Mouse (Mus musculus): ENCODE results near the gene Shisa8. TPM values are rescaled to one million over a fixed set of nuclear protein-coding genes. Genes with fewer than 3 reads are reported as not detected.

The Shisa8 gene
- total and polyA plus RNA-seq, 2 experiments, result 0.07 to 0.09 TPM

GRCm38 (mm10) chr15:82160731-82161640, 51.6 kb downstream of the Shisa8 start:
- H3K79me2 ChIP-seq (ENCODE audit: control insufficient read depth, insufficient read depth, low read length), result peaks cover 41% of the 10 kb centered on the region; the same call in 1 of the 2 replicates
- WGBS, result 40% methylated on average over 11 of the region's 11 CpGs
- DNase-seq (ENCODE audit: extremely low read depth, low read depth, low spot score), result peak; percentile 63
- no peak overlapping the region for H3K9ac ChIP-seq (ENCODE audit: low read depth, low read length)
- H3K4me3 ChIP-seq (ENCODE audit: insufficient read depth, low read depth, low read length), result no peak overlapping the region
- TF ChIP-seq CTCF (IDR thresholded peaks at IDR 0.05; ENCODE audit: low read depth, low read length) (no peak), POLR2A (IDR thresholded peaks at IDR 0.05; ENCODE audit: extremely low read depth, insufficient read depth, low read length) (no peak)
- no peak overlapping the region for H3K27ac ChIP-seq (replicated peaks; ENCODE audit: insufficient read depth, low read depth, low read length)
- no peaks in the 10 kb centered on the region for H3K27me3 ChIP-seq (ENCODE audit: control insufficient read depth, insufficient read depth, low read length)
- peaks cover 2% of the 10 kb centered on the region for H3K4me1 ChIP-seq (ENCODE audit: control insufficient read depth, insufficient read depth, low read length)
- no peaks in the 10 kb centered on the region for H3K36me3 ChIP-seq (ENCODE audit: control insufficient read depth, insufficient read depth, low read length)

- Histone ChIP-seq H3K9ac (ENCODE audit: low read depth, low read length) (no peak overlapping the region), H3K27me3 (ENCODE audit: control insufficient read depth, insufficient read depth, low read length) (no peaks in the 10 kb centered on the region), H3K36me3 (ENCODE audit: control insufficient read depth, insufficient read depth, low read length) (no peaks in the 10 kb centered on the region), H3K4me1 (ENCODE audit: control insufficient read depth, insufficient read depth, low read length) (peaks cover 2% of the 10 kb centered on the region), H3K4me3 (ENCODE audit: insufficient read depth, low read depth, low read length) (no peak overlapping the region), H3K79me2 (ENCODE audit: control insufficient read depth, insufficient read depth, low read length) (peaks cover 48% of the 10 kb centered on the region; the same call in 1 of the 2 replicates), H3K27ac (replicated peaks; ENCODE audit: insufficient read depth, low read depth, low read length) (no peak overlapping the region)
- no peak for DNase-seq (ENCODE audit: extremely low read depth, low read depth, low spot score)
- TF ChIP-seq CTCF (IDR thresholded peaks at IDR 0.05; ENCODE audit: low read depth, low read length) (no peak), POLR2A (IDR thresholded peaks at IDR 0.05; ENCODE audit: extremely low read depth, insufficient read depth, low read length) (no peak)
- 88% methylated on average over 9 of the region's 9 CpGs for WGBS
Measured at GRCm38 (mm10) chr15:82159471-82159870, 53.1 kb downstream of the Shisa8 start.

- H3K9ac ChIP-seq (ENCODE audit: low read depth, low read length), result no peak overlapping the region
Measured at GRCm38 (mm10) chr15:82158243-82159035, 54.2 kb downstream of the Shisa8 start.

GRCm38 (mm10) chr15:82156902-82157301, 55.7 kb downstream of the Shisa8 start:
- peaks cover 2% of the 10 kb centered on the region for H3K4me1 ChIP-seq (ENCODE audit: control insufficient read depth, insufficient read depth, low read length)
- 83% methylated on average over 10 of the region's 10 CpGs for WGBS
- H3K36me3 ChIP-seq (ENCODE audit: control insufficient read depth, insufficient read depth, low read length), result no peaks in the 10 kb centered on the region
- no peak overlapping the region for H3K27ac ChIP-seq (replicated peaks; ENCODE audit: insufficient read depth, low read depth, low read length)
- TF ChIP-seq POLR2A (IDR thresholded peaks at IDR 0.05; ENCODE audit: extremely low read depth, insufficient read depth, low read length) (no peak), CTCF (IDR thresholded peaks at IDR 0.05; ENCODE audit: low read depth, low read length) (no peak)
- peaks cover 70% of the 10 kb centered on the region; the same call in 1 of the 2 replicates for H3K79me2 ChIP-seq (ENCODE audit: control insufficient read depth, insufficient read depth, low read length)
- H3K27me3 ChIP-seq (ENCODE audit: control insufficient read depth, insufficient read depth, low read length), result no peaks in the 10 kb centered on the region
- H3K9ac ChIP-seq (ENCODE audit: low read depth, low read length), result no peak overlapping the region
- H3K4me3 ChIP-seq (ENCODE audit: insufficient read depth, low read depth, low read length), result no peak overlapping the region
- DNase-seq (ENCODE audit: extremely low read depth, low read depth, low spot score), result no peak

More at GRCm38 (mm10) chr15:82158243-82159035, 54.2 kb downstream of the Shisa8 start:
- 78% methylated on average over 17 of the region's 17 CpGs for WGBS
- TF ChIP-seq POLR2A (IDR thresholded peaks at IDR 0.05; ENCODE audit: extremely low read depth, insufficient read depth, low read length) (no peak), CTCF (IDR thresholded peaks at IDR 0.05; ENCODE audit: low read depth, low read length) (no peak)
- H3K27ac ChIP-seq (replicated peaks; ENCODE audit: insufficient read depth, low read depth, low read length), result no peak overlapping the region
- no peaks in the 10 kb centered on the region for H3K36me3 ChIP-seq (ENCODE audit: control insufficient read depth, insufficient read depth, low read length)
- H3K4me1 ChIP-seq (ENCODE audit: control insufficient read depth, insufficient read depth, low read length), result peaks cover 2% of the 10 kb centered on the region
- DNase-seq (ENCODE audit: extremely low read depth, low read depth, low spot score), result no peak
- H3K4me3 ChIP-seq (ENCODE audit: insufficient read depth, low read depth, low read length), result no peak overlapping the region
- peaks cover 56% of the 10 kb centered on the region; the same call in 1 of the 2 replicates for H3K79me2 ChIP-seq (ENCODE audit: control insufficient read depth, insufficient read depth, low read length)
- no peaks in the 10 kb centered on the region for H3K27me3 ChIP-seq (ENCODE audit: control insufficient read depth, insufficient read depth, low read length)

GRCm38 (mm10) chr15:82156298-82156697, 56.3 kb downstream of the Shisa8 start:
- no peak for DNase-seq (ENCODE audit: extremely low read depth, low read depth, low spot score)
- TF ChIP-seq CTCF (IDR thresholded peaks at IDR 0.05; ENCODE audit: low read depth, low read length) (no peak), POLR2A (IDR thresholded peaks at IDR 0.05; ENCODE audit: extremely low read depth, insufficient read depth, low read length) (no peak)
- Histone ChIP-seq H3K4me3 (ENCODE audit: insufficient read depth, low read depth, low read length) (no peak overlapping the region), H3K36me3 (ENCODE audit: control insufficient read depth, insufficient read depth, low read length) (no peaks in the 10 kb centered on the region), H3K4me1 (ENCODE audit: control insufficient read depth, insufficient read depth, low read length) (peaks cover 2% of the 10 kb centered on the region), H3K27me3 (ENCODE audit: control insufficient read depth, insufficient read depth, low read length) (no peaks in the 10 kb centered on the region), H3K9ac (ENCODE audit: low read depth, low read length) (no peak overlapping the region), H3K27ac (replicated peaks; ENCODE audit: insufficient read depth, low read depth, low read length) (no peak overlapping the region), H3K79me2 (ENCODE audit: control insufficient read depth, insufficient read depth, low read length) (peaks cover 66% of the 10 kb centered on the region; the same call in 1 of the 2 replicates)
- 82% methylated on average over 6 of the region's 6 CpGs for WGBS

Other genes starting within 250 kb of the Shisa8 start
- not detected in 2 replicates for gene 1700029P11Rik, start 232.3 kb downstream of the Shisa8 start, total RNA-seq (2014; rRNA removed)
- gene 1700029P11Rik, start 232.3 kb downstream of the Shisa8 start, polyA plus RNA-seq (2012; rRNA removed), result not detected in 2 replicates
- 18.2 and 22.8 TPM in 2 replicates for gene Xrcc6, start 225.0 kb downstream of the Shisa8 start, total RNA-seq (2014; rRNA removed)
- 8.5 and 8.9 TPM in 2 replicates for gene Xrcc6, start 225.0 kb downstream of the Shisa8 start, polyA plus RNA-seq (2012; rRNA removed)
- 6.6 and 10.1 TPM in 2 replicates for gene Desi1, start 179.0 kb downstream of the Shisa8 start, total RNA-seq (2014; rRNA removed)
- gene Desi1, start 179.0 kb downstream of the Shisa8 start, polyA plus RNA-seq (2012; rRNA removed), result 28.7 and 31.1 TPM in 2 replicates
- gene Snu13, start 165.2 kb downstream of the Shisa8 start, total RNA-seq (2014; rRNA removed), result 23.3 and 26.2 TPM in 2 replicates
- 23.1 and 25.4 TPM in 2 replicates for gene Snu13, start 165.2 kb downstream of the Shisa8 start, polyA plus RNA-seq (2012; rRNA removed)
- gene 4930407I10Rik, start 153.7 kb downstream of the Shisa8 start, total RNA-seq (2014; rRNA removed), result not detected in 2 replicates
- gene 4930407I10Rik, start 153.7 kb downstream of the Shisa8 start, polyA plus RNA-seq (2012; rRNA removed), result not detected in 2 replicates
- gene Mei1, start 142.8 kb downstream of the Shisa8 start, total RNA-seq (2014; rRNA removed), result not detected in 2 replicates
- gene Mei1, start 142.8 kb downstream of the Shisa8 start, polyA plus RNA-seq (2012; rRNA removed), result not detected in 2 replicates
- gene Ccdc134, start 84.9 kb downstream of the Shisa8 start, total RNA-seq (2014; rRNA removed), result 1.3 and 1.8 TPM in 2 replicates
- 5.2 and 8.2 TPM in 2 replicates for gene Ccdc134, start 84.9 kb downstream of the Shisa8 start, polyA plus RNA-seq (2012; rRNA removed)
- 16.5 and 25.0 TPM in 2 replicates for gene Srebf2, start 65.6 kb downstream of the Shisa8 start, total RNA-seq (2014; rRNA removed)
- 66.3 and 71.2 TPM in 2 replicates for gene Srebf2, start 65.6 kb downstream of the Shisa8 start, polyA plus RNA-seq (2012; rRNA removed)
- gene Tnfrsf13c, start 11.6 kb upstream of the Shisa8 start, total RNA-seq (2014; rRNA removed), result 0.28 and 0.54 TPM in 2 replicates
- gene Tnfrsf13c, start 11.6 kb upstream of the Shisa8 start, polyA plus RNA-seq (2012; rRNA removed), result 0.17 and 0.34 TPM in 2 replicates
- 3.0 and 3.7 TPM in 2 replicates for gene Cenpm, start 31.9 kb upstream of the Shisa8 start, total RNA-seq (2014; rRNA removed)
- 11.5 and 17.4 TPM in 2 replicates for gene Cenpm, start 31.9 kb upstream of the Shisa8 start, polyA plus RNA-seq (2012; rRNA removed)
- gene 1500009C09Rik, start 39.6 kb upstream of the Shisa8 start, total RNA-seq (2014; rRNA removed), result 0.18 TPM in 1 of 2 replicates, not detected in the other
- not detected in 2 replicates for gene 1500009C09Rik, start 39.6 kb upstream of the Shisa8 start, polyA plus RNA-seq (2012; rRNA removed)
- gene Sept3, start 62.1 kb upstream of the Shisa8 start, total RNA-seq (2014; rRNA removed), result 0.09 and 0.13 TPM in 2 replicates
- 0.04 and 0.16 TPM in 2 replicates for gene Sept3, start 62.1 kb upstream of the Shisa8 start, polyA plus RNA-seq (2012; rRNA removed)
- not detected in 2 replicates for gene Wbp2nl, start 86.1 kb upstream of the Shisa8 start, total RNA-seq (2014; rRNA removed)
- gene Wbp2nl, start 86.1 kb upstream of the Shisa8 start, polyA plus RNA-seq (2012; rRNA removed), result not detected in 2 replicates
- 29.6 and 30.1 TPM in 2 replicates for gene Naga, start 126.1 kb upstream of the Shisa8 start, total RNA-seq (2014; rRNA removed)
- 61.9 and 67.0 TPM in 2 replicates for gene Naga, start 126.1 kb upstream of the Shisa8 start, polyA plus RNA-seq (2012; rRNA removed)
- 0.09 and 0.54 TPM in 2 replicates for gene Pheta2, start 126.1 kb upstream of the Shisa8 start, total RNA-seq (2014; rRNA removed)
- 0.10 and 0.19 TPM in 2 replicates for gene Pheta2, start 126.1 kb upstream of the Shisa8 start, polyA plus RNA-seq (2012; rRNA removed)
- 137 and 141 TPM in 2 replicates for gene Smdt1, start 126.1 kb upstream of the Shisa8 start, total RNA-seq (2014; rRNA removed)
- gene Smdt1, start 126.1 kb upstream of the Shisa8 start, polyA plus RNA-seq (2012; rRNA removed), result 165 and 186 TPM in 2 replicates
- gene Ndufa6, start 141.5 kb upstream of the Shisa8 start, total RNA-seq (2014; rRNA removed), result 931 and 1,175 TPM in 2 replicates
- gene Ndufa6, start 141.5 kb upstream of the Shisa8 start, polyA plus RNA-seq (2012; rRNA removed), result 441 and 456 TPM in 2 replicates
- gene Cyp2d22, start 167.4 kb upstream of the Shisa8 start, total RNA-seq (2014; rRNA removed), result 83.3 and 105 TPM in 2 replicates
- gene Cyp2d22, start 167.4 kb upstream of the Shisa8 start, polyA plus RNA-seq (2012; rRNA removed), result 316 and 337 TPM in 2 replicates
- gene Cyp2d11, start 181.2 kb upstream of the Shisa8 start, total RNA-seq (2014; rRNA removed), result 0.46 and 0.54 TPM in 2 replicates
- 0.32 and 0.91 TPM in 2 replicates for gene Cyp2d11, start 181.2 kb upstream of the Shisa8 start, polyA plus RNA-seq (2012; rRNA removed)
- 729 and 912 TPM in 2 replicates for gene Cyp2d10, start 194.4 kb upstream of the Shisa8 start, total RNA-seq (2014; rRNA removed)
- gene Cyp2d10, start 194.4 kb upstream of the Shisa8 start, polyA plus RNA-seq (2012; rRNA removed), result 1,682 and 1,823 TPM in 2 replicates
- gene Cyp2d9, start 220.6 kb upstream of the Shisa8 start, total RNA-seq (2014; rRNA removed), result 46.2 and 99.8 TPM in 2 replicates
- gene Cyp2d9, start 220.6 kb upstream of the Shisa8 start, polyA plus RNA-seq (2012; rRNA removed), result 103 and 162 TPM in 2 replicates

Measured in liver, adult 2 months (tissue).